Mouse (Mus musculus) Muller cell, postnatal 12 days (primary cell): ENCODE measurements around the gene Gpn2.

ENCODE experiments used
- DNase-seq: peaks from one replicate; pipeline ENCODE4 v3.0.0-alpha.2; 2015; ENCODE audit errors: inconsistent ontology term

Gene Gpn2

GRCm38 (mm10) chr4:133584059-133584951 lies at the start of gene Gpn2:
Gene Gpn2, plus strand, starts transcription at chr4:133584362.
- DNase-seq = peak; percentile 73

GRCm38 (mm10) chr4:133536081-133536480 lies 48.1 kb upstream of the Gpn2 start:
- no peak for DNase-seq

DNA sequence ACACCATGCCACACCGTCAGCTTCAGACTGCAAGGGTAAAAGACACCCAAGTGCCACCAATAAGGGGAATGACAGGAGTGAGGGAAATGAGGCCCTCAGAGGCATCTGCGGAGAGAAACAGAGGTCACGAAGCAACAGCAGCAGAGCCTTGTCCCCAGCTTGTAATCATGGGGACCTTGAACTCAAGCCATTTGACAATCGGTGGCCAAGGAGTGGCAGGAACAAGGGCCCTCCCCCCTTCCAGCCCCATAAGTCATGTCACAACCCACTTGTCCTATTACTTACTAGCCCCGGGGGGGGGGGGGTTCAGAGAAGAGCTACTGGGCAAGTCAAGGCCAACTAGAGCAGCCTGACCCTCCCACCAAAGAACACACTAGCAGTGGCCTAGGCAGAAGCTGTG lies 47.5 kb upstream of the Gpn2 start:
- DNase-seq = no peak

- DNase-seq = peak; percentile 99
Observed at GRCm38 (mm10) chr4:133545272-133546231, 38.6 kb upstream of the Gpn2 start, which contains the start of gene Nudc. Gene Nudc, minus strand, starts transcription at chr4:133545996.

DNA sequence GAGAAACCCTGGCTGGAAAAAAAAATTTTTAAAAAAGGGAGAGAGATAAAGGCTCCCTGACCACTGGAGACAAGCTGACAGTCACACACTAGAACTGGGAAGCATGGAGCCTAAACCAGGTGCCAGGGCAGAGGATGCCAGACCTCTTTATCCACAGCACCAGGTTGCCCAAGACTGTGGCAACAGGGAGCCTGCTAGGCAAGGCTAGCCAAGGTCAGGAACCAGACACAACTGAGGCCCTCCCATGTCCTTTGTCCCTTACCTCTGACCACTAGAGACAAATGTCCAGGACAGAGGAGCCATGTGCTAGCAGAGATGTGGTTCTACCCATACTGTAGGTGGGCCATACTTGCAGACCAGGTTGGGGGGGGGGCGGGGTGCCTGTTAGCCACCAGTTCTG lies 32.1 kb upstream of the Gpn2 start:
- no peak for DNase-seq

DNA sequence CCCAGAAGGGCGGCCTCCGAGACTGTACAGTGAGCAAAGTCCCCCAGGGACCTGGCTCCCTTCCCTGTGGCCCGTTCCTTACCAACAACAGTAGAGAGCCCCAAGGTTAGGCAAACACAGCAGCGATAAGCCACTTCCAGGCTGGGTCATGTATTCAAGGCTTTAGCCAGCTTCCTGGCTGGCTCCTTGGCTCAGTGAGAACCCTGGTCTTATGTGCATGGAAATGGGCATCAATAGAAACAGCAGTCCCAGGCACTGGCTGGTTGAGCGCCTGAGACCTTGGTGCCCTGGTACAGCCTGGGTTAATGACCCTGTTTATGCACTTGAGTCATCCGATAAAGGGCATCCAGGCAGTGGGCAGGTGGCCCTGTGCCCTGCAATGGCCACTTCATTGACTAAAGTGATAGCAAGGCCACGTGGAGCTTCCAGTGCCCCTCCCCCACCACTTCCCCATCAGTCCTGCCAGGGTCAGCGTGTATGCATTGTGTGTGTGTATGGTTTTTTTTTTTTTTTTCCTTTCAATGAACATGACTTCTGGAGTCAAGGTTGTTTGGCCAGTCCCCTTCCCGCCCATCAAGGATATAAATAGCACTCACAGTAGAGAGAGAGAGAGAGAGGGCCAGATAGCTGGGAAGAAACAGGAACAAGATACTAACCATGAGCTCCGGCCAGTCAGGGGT lies 31.3 kb upstream of the Gpn2 start, which contains the start of gene Nr0b2:
Gene Nr0b2, plus strand, starts transcription at position 609 of the 680 bp plus-strand sequence.
- DNase-seq = no peak

DNA sequence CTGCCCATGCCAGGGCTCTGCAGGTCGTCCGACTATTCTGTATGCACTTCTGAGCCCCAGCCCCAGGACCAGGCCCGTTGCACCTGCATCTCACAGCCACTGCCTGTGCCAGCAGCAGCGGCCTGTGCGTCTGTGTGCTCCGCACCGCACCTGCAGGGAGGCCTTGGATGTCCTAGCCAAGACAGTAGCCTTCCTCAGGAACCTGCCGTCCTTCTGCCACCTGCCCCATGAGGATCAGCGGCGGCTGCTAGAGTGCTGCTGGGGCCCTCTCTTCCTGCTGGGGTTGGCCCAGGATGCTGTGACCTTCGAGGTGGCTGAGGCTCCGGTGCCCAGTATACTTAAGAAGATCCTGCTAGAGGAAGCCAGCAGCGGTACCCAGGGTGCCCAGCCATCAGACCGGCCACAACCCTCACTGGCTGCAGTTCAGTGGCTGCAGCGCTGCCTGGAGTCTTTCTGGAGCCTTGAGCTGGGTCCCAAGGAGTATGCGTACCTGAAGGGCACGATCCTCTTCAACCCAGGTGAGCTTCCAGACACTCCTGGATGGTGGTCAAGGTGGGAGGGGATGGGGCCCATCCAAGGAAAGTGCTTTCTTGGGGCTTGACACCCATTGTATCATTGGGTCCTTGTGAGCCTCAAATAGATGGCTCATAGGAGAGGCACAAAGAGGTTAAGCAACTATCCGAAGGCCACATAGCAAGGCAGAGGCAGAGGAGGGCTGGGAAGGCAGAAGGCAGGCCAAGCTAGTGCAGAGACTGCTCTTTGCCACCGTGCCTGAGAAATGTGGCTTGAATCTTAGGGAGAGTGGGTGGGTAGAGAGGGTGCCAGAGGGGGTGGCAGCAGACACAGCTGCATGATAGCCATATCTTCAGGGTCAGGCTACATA lies 30.5 kb upstream of the Gpn2 start:
- DNase-seq = no peak

- no peak for DNase-seq
Observed at GRCm38 (mm10) chr4:133557041-133557717, 27.0 kb upstream of the Gpn2 start.

DNA sequence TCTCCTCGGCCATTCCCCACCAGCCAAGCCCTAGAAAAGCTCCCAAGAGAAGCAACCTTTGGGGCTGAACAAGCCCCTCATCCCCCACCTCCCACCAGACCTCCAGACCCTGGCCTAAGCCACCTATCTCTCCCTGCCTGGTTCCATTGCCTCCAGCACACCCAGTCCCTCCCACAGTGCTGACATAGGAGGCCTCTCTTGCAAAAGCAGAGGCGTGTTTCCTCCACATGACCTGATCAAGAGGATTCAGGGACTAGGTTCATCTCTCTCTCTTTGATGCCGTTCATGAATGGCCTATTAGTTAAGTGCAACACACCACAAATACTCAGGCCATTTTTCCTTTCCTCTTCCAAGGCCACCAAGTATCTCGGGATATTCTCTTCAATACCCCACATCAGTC lies 24.3 kb upstream of the Gpn2 start:
- no peak for DNase-seq

DNA sequence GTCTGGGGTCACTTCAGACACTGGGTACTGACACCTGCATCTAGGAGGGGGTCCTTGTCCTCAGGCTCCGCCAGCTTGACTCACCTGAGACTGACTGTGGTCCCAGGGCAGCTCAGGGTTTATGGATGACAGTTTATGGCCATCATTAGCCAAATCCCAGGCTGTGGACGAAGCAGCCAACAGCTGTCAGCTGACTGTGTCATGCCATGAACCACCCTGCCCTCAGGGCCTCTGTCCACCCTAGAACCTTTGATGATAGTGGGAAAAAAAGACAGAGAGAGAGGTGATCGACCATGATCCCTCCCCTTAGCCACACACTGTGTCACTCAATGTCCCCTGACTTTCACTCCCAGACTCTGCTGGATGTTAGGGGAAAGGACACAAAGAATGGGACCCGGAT lies 22.5 kb upstream of the Gpn2 start:
- DNase-seq = no peak

DNA sequence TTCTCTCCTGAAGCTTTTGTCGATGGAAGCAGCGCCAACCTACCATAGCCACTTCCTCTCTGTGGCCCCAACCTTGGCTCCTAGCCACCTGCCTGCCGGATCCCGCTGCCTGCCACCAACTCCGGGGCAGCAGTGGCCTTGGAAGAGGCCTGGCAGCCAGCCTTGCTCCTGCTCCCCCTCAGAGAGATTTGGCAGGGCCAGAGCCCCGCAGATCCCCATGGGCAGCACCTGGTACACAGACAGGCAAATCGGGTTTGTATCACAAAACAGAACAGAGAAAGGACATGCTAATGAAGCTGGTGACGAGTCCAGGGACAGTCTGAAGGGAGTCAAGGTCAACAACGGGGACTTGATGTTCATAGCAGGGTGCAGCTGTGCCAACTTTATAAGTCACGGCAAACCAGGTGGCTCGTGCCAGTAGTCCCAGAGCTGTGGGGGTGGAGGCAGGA lies 21.0 kb upstream of the Gpn2 start:
- peak; percentile 45 for DNase-seq

GRCm38 (mm10) chr4:133567251-133567650 lies 16.9 kb upstream of the Gpn2 start:
- no peak for DNase-seq

DNA sequence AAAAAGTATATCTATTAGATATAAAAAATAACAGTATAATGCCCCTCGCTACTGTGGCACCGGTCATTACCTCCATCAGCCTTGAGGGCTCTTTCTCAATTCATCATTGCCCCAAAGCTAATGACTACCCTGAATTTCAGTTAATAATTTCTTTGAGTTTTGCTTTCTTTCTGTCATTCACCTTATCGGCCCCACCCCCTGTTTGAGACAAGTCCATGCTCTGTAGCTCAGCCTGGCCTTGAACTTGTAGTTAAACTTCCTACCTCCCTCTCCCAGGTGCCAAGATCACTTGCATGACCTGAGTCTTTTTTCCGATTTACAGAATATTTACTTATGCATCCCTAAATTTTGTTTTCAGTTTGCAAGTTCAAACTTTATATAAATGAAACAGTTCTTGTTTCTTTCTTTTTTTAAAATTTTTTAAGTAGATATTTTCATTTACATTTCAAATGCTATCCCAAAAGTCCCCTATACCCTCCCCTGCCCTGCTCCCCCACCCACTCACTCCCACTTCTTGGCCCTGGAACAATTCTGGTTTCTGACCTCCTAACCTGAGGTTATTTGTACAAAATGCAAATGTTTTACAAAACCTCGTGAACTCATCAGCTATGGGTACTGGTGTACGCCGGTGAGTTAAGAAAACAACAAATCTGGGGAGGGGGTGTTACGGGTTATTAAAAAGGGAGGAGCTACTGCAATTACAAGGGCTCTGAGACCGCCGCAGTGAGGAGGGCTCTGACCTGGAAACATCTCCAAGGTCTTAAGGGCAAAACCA lies 14.7 kb upstream of the Gpn2 start:
- DNase-seq = no peak

DNA sequence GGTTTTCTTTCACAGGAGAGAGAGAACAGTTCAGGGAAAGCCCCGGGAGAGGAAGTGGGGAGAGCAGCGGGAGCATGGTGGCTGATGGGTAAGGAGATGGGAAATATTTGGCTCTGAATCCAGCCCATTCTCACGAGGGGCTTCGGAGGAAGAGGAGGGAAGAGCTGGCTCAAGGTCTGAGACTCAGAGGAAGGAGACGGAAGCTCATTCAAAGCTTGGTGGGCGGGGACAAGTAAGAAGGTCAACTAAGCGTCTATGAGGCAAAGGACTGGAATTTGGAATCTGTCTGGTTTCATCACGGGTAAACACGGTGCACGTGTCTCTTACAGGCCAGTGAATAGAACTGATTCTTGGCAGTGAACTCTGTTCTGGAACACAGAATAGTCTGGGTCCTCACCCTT lies 14.1 kb upstream of the Gpn2 start:
- DNase-seq = peak; percentile 84

DNA sequence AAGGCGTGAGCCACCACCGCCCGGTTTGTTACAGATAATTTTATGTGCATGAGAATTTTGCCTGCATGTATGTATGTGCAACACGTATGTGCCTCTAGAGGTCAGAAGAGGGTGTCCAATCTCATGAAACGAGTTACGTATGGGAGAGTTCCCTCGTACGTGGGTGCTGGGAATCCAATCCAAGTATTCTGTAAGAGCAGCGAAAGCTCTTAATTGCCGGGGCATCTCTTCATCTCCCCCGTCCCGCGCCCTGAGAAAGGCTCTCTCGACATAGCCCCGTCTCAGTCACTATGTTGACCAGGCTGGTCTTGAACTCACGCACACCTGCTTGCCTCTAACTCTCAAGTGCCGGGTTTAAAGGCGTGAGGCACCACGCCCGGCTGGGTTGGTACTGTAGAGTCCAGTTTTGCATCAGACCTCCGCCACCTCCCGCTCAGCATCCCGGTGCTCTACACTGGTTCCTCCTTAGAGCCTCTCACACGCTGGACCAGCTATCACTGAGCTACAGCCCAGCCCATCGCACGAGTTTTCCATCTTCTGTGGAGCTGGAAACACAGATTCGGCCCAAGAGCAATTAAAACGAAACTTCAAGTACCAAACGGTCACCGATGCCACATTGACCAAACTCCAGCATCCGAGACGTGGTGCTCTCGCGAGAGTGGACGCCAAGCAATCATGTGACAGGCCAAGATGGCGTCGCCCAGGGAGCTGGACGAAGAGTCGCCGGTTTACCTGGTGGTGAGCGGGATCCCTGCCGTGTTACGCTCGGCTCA lies 9.9 kb upstream of the Gpn2 start, which contains the start of gene Gpatch3:
Gene Gpatch3, plus strand, starts transcription at position 676 of the 773 bp plus-strand sequence.
- DNase-seq = peak; percentile 88

DNA sequence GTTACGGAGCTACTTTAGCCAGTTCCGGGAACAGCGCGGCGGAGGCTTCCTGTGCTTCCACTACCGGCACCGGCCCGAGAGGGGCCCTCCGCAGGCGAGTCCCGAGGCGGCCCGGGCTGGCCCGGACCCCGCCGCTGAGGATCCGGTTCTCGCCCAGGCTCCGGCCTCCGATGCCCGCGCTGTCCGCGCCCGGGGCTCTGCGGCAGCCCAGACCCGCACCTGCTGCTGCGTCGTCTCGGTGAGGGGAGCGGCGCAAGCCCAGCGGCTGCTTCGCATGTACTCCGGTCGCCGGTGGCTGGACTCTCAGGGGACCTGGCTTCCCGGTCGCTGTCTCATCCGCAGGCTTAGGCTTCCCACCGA lies 9.3 kb upstream of the Gpn2 start:
- DNase-seq = no peak

- no peak for DNase-seq
Observed at GRCm38 (mm10) chr4:133577983-133578382, 6.2 kb upstream of the Gpn2 start.

- no peak for DNase-seq
Observed at GRCm38 (mm10) chr4:133583690-133584058, 488 bp upstream of the Gpn2 start.

- DNase-seq = peak; percentile 93
Observed at GRCm38 (mm10) chr4:133592570-133592969, 8.4 kb downstream of the Gpn2 start.
